Mouse (Mus musculus): ENCODE measurements around the gene Aldh3b1. TPM values are rescaled to one million over a fixed set of nuclear protein-coding genes. Genes with fewer than 3 reads are reported as not detected.

The Aldh3b1 gene
- polyA plus RNA-seq, 1 experiment from 2014 or later: 2.1 TPM

- WGBS: 57% methylated on average over 10 of the region's 10 CpGs
- Histone ChIP-seq H3K4me1 (peaks cover 34% of the 10 kb centered on the region), H3K4me3 (no peak overlapping the region), H3K36me3 (no peaks in the 10 kb centered on the region), H3K9me3 (no peaks in the 10 kb centered on the region), H3K27me3 (ENCODE audit: insufficient read depth, poor library complexity, severe bottlenecking) (no peaks in the 10 kb centered on the region), H3K27ac (no peak overlapping the region)
- DNase-seq (ENCODE audit: low spot score): no peak
Observed at GRCm38 (mm10) chr19:3922661-3923371, 6.8 kb downstream of the Aldh3b1 start.

GRCm38 (mm10) chr19:3919928-3920327 is 9.7 kb downstream of the Aldh3b1 start:
- Histone ChIP-seq H3K4me1 (peaks cover 29% of the 10 kb centered on the region), H3K36me3 (no peaks in the 10 kb centered on the region), H3K27ac (no peak overlapping the region), H3K9me3 (no peaks in the 10 kb centered on the region), H3K4me3 (no peak overlapping the region), H3K27me3 (ENCODE audit: insufficient read depth, poor library complexity, severe bottlenecking) (no peaks in the 10 kb centered on the region)
- no peak for DNase-seq (ENCODE audit: low spot score)

GRCm38 (mm10) chr19:3916727-3917126 is 12.9 kb downstream of the Aldh3b1 start:
- Histone ChIP-seq H3K9me3 (no peaks in the 10 kb centered on the region), H3K27me3 (ENCODE audit: insufficient read depth, poor library complexity, severe bottlenecking) (no peaks in the 10 kb centered on the region), H3K4me1 (peaks cover 23% of the 10 kb centered on the region), H3K27ac (no peak overlapping the region), H3K36me3 (no peaks in the 10 kb centered on the region), H3K4me3 (no peak overlapping the region)
- WGBS: 81% methylated on average over 11 of the region's 11 CpGs
- no peak for DNase-seq (ENCODE audit: low spot score)

- Histone ChIP-seq H3K36me3 (peaks cover 19% of the 10 kb centered on the region), H3K27me3 (ENCODE audit: insufficient read depth, poor library complexity, severe bottlenecking) (no peaks in the 10 kb centered on the region), H3K27ac (no peak overlapping the region), H3K9me3 (no peaks in the 10 kb centered on the region), H3K4me1 (peaks cover 25% of the 10 kb centered on the region), H3K4me3 (no peak overlapping the region)
- 91% methylated on average over 5 of the region's 5 CpGs for WGBS
- DNase-seq (ENCODE audit: low spot score): no peak
Observed at GRCm38 (mm10) chr19:3914535-3914934, 15.1 kb downstream of the Aldh3b1 start.

GRCm38 (mm10) chr19:3913692-3914091 is 15.9 kb downstream of the Aldh3b1 start:
- peaks cover 27% of the 10 kb centered on the region for H3K36me3 ChIP-seq
- no peaks in the 10 kb centered on the region for H3K27me3 ChIP-seq (ENCODE audit: insufficient read depth, poor library complexity, severe bottlenecking)
- WGBS: 83% methylated on average over 8 of the region's 8 CpGs
- H3K4me1 ChIP-seq: peaks cover 17% of the 10 kb centered on the region
- no peaks in the 10 kb centered on the region for H3K9me3 ChIP-seq
- peak overlapping the region; percentile 69 for H3K4me3 ChIP-seq
- peak overlapping the region; percentile 91 for H3K27ac ChIP-seq
- no peak for DNase-seq (ENCODE audit: low spot score)

- H3K36me3 ChIP-seq: peaks cover 36% of the 10 kb centered on the region
- no peaks in the 10 kb centered on the region for H3K9me3 ChIP-seq
- peak within 1 kb of the TSS; percentile 91 for H3K27ac ChIP-seq
- H3K4me3 ChIP-seq: peak within 1 kb of the TSS; percentile 69
- peaks cover 21% of the 10 kb centered on the region for H3K4me1 ChIP-seq
- peak; percentile 99 for DNase-seq (ENCODE audit: low spot score)
- H3K27me3 ChIP-seq (ENCODE audit: insufficient read depth, poor library complexity, severe bottlenecking): no peaks in the 10 kb centered on the region
- WGBS: under 1% methylated on average over 43 of the region's 43 CpGs
Observed at GRCm38 (mm10) chr19:3912337-3913204, 17.0 kb downstream of the Aldh3b1 start, which contains the start of gene Ndufs8. Gene Ndufs8, minus strand, starts transcription at chr19:3912774.

- WGBS: 83% methylated on average over 5 of the region's 5 CpGs
- DNase-seq (ENCODE audit: low spot score): no peak
- Histone ChIP-seq H3K4me3 (no peak overlapping the region), H3K27ac (no peak overlapping the region), H3K36me3 (peaks cover 36% of the 10 kb centered on the region), H3K9me3 (no peaks in the 10 kb centered on the region), H3K4me1 (peaks cover 44% of the 10 kb centered on the region), H3K27me3 (ENCODE audit: insufficient read depth, poor library complexity, severe bottlenecking) (no peaks in the 10 kb centered on the region)
Observed at GRCm38 (mm10) chr19:3910206-3910605, 19.4 kb downstream of the Aldh3b1 start.

GRCm38 (mm10) chr19:3907876-3908660 is 21.5 kb downstream of the Aldh3b1 start:
- Histone ChIP-seq H3K4me1 (peaks cover 54% of the 10 kb centered on the region), H3K9me3 (no peaks in the 10 kb centered on the region), H3K27ac (no peak overlapping the region), H3K27me3 (ENCODE audit: insufficient read depth, poor library complexity, severe bottlenecking) (no peaks in the 10 kb centered on the region), H3K4me3 (peak overlapping the region; percentile 68; the same call in 1 of the 2 replicates), H3K36me3 (peaks cover 48% of the 10 kb centered on the region)
- WGBS: 91% methylated on average over 8 of the region's 8 CpGs
- no peak for DNase-seq (ENCODE audit: low spot score)

GRCm38 (mm10) chr19:3906795-3907786 is 22.5 kb downstream of the Aldh3b1 start, which contains the start of gene Tcirg1:
Gene Tcirg1, minus strand, starts transcription at chr19:3907133.
- peaks cover 54% of the 10 kb centered on the region for H3K4me1 ChIP-seq
- WGBS: 4% methylated on average over 36 of the region's 36 CpGs
- H3K36me3 ChIP-seq: peaks cover 58% of the 10 kb centered on the region
- peak within 1 kb of the TSS; percentile 68 for H3K4me3 ChIP-seq
- H3K27me3 ChIP-seq (ENCODE audit: insufficient read depth, poor library complexity, severe bottlenecking): no peaks in the 10 kb centered on the region
- H3K27ac ChIP-seq: peak within 1 kb of the TSS; percentile 84
- no peaks in the 10 kb centered on the region for H3K9me3 ChIP-seq
- DNase-seq (ENCODE audit: low spot score): peak; percentile 92

- Histone ChIP-seq H3K4me3 (peak overlapping the region; percentile 68), H3K27ac (peak overlapping the region; percentile 84), H3K4me1 (peaks cover 47% of the 10 kb centered on the region), H3K9me3 (no peaks in the 10 kb centered on the region), H3K27me3 (ENCODE audit: insufficient read depth, poor library complexity, severe bottlenecking) (no peaks in the 10 kb centered on the region), H3K36me3 (peaks cover 64% of the 10 kb centered on the region)
- no peak for DNase-seq (ENCODE audit: low spot score)
- WGBS: 27% methylated on average over 10 of the region's 10 CpGs
Observed at GRCm38 (mm10) chr19:3906326-3906725, 23.3 kb downstream of the Aldh3b1 start.

- no peak for DNase-seq (ENCODE audit: low spot score)
- peak overlapping the region; percentile 84 for H3K27ac ChIP-seq
- no peaks in the 10 kb centered on the region for H3K27me3 ChIP-seq (ENCODE audit: insufficient read depth, poor library complexity, severe bottlenecking)
- 20% methylated on average over 6 of the region's 6 CpGs for WGBS
- peaks cover 46% of the 10 kb centered on the region for H3K4me1 ChIP-seq
- H3K36me3 ChIP-seq: peaks cover 59% of the 10 kb centered on the region
- H3K4me3 ChIP-seq: peak overlapping the region; percentile 68
- H3K9me3 ChIP-seq: no peaks in the 10 kb centered on the region
Observed at GRCm38 (mm10) chr19:3905261-3905969, 24.2 kb downstream of the Aldh3b1 start.
